Mouse (Mus musculus): ENCODE data around the gene Dolpp1.

The Dolpp1 gene

GRCm38 (mm10) chr2:30441518-30442497, 49.8 kb downstream of the Dolpp1 start:
- peak; percentile 99 for DNase-seq

GRCm38 (mm10) chr2:30442498-30442890, 50.4 kb downstream of the Dolpp1 start:
- peak; percentile 96 for DNase-seq

GRCm38 (mm10) chr2:30443281-30443680, 51.2 kb downstream of the Dolpp1 start:
- peak; percentile 94 for DNase-seq

GRCm38 (mm10) chr2:30444006-30444405, 52.0 kb downstream of the Dolpp1 start:
- DNase-seq, result peak; percentile 92

GRCm38 (mm10) chr2:30444450-30444849, 52.4 kb downstream of the Dolpp1 start:
- no peak for DNase-seq

- peak; percentile 97 for DNase-seq
Observed at GRCm38 (mm10) chr2:30445312-30445711, 53.3 kb downstream of the Dolpp1 start.

GRCm38 (mm10) chr2:30446891-30447826, 55.1 kb downstream of the Dolpp1 start:
- peak; percentile 97 for DNase-seq

GRCm38 (mm10) chr2:30448371-30448770, 56.3 kb downstream of the Dolpp1 start:
- DNase-seq, result peak; percentile 95

All from heart, adult 11 months (tissue).